Mouse (Mus musculus): Measurements from ENCODE around the gene Lats1.
A peak's percentile ranks its signal among the peaks of the same experiment; 100 is the strongest.
"Not testable (repeated sequence)": the region's sequence is repeated elsewhere in the genome, so short reads cannot be mapped to it uniquely, and the experiment has no call there.

Gene Lats1

DNA sequence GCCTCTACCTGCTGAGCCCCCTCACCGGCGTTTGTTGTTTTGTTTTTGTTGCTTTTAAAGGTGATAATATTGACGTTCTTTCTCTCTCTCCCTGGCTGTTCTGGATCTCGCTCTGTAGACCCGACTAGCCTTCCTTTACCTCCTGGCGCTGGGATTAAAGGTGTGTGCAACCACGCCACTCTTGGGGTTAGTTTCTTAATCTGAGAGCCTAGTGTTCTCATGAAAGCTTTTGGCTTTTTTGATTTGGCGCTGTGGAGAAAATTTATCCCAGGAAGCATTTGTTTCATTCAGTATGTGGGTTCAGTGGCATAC, 45.4 kb downstream of the Lats1 start:
- peak; percentile 33 for DNase-seq (ENCODE audit: low read depth, low spot score)

DNA sequence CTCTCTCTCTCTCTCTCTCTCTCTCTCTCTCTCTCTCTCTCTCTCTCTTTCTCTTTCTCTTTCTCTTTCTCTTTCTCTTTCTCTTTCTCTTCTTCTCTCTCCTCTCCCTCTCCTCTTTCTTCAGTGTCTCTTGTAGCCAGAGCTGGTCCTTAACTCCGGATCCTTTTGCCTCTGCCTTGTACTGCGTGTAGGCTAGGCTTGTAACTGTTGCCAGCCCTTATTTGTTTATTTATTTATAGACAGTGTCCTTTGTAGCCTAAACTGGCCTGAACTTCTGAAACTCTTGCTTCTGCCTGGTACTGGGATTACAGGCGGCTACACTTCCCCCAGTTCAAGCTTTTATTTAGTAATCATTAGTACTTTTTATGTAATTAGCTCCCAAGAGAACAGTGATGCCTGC, 46.0 kb downstream of the Lats1 start:
- DNase-seq (ENCODE audit: low read depth, low spot score), result no peak

DNA sequence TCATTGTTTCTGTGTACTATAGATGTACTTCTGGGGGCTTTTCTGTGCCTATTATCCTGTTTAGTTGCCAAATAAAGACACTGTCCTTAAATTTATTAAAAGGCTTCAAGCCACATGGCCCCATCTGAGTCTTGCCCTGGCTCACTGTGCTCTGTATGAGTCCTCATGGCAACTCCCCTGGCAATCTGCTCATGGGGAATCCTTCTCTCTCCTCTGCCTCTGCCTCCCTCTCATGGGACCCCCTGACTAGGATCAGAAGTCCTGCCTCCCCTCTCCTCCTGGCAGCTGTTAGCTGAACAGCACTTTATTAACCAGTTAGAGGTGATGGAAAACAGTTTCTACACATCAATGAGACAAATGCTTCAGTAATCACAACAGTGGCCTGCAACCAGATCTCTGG, 50.6 kb downstream of the Lats1 start:
- no peak for DNase-seq (ENCODE audit: low read depth, low spot score)

DNA sequence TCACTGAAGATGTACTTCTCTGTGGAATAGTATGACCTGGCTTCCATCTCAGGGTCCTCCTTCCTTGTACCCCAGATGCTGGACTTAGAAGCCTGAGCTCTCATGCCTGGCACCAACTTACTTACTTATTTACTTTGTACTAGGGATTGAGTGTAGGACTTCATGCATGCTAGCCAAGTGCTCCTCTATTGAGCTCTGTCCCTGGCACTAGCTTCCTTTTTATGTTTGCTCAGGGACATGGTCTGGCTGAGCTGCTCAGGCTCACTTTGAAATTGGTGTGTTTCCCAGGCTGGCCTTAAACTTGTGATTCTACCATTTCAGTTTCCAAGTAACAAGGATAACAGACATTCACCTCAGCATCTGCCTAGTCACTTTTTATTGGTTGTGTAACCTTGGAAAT, 56.1 kb downstream of the Lats1 start:
- no peak for DNase-seq (ENCODE audit: low read depth, low spot score)

DNA sequence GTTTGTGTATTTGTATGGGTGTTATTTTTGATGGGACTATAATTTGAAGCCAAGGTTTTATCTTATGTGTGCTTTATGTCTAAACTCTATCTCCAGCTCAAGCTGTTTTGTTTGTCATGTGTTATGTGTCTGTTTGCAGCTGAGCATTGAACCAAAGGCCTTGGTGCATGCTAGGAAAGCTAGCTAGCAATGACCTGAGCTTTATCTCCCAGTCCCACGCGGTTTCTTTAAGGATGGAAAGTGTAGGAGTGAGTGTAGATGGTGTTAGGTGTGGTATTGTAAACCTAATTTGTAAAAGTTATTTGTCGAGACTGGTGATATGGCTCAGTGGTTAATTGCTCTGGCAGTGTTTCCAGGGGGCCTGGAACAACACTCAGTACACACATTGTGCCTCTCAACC, 56.9 kb downstream of the Lats1 start:
- DNase-seq (ENCODE audit: low read depth, low spot score), result no peak

DNA sequence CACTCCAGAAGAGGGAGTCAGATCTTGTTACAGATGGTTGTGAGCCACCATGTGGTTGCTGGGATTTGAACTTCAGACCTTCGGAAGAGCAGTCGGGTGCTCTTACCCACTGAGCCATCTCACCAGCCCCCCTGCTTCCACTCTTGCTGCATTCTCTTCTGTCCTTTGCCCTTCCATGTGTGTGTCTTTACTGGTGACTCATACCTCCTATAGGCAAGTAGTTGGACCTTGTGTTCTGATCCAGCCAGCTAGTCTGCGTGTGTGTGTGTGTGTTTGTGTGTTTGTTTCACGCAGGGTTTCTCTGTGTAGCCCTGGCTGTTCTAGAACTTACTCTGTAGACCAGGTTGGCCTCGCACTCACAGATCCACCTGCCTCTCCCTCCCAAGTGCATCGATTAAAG, 64.5 kb downstream of the Lats1 start:
- not testable (repeated sequence) for DNase-seq (ENCODE audit: low read depth, low spot score)

DNA sequence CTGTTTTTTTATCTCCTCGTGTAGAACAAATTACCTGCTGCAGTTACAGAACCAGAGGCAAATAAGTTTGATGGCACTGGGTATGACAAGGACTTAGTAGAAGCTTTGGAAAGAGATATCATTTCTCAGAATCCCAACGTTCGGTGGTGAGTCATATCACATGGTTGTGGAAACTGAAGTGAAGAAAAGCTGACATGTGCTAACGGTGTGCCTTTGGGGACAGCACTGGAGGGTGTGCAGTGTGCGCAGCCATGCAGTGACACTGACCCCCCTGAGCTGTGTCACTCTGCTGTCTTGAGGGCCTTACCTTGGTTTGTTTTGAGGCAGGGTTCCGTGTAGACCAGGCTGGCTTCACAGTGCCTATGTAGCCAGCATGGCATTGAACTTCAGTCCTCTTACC, 67.7 kb downstream of the Lats1 start:
- no peak for DNase-seq (ENCODE audit: low read depth, low spot score)

DNA sequence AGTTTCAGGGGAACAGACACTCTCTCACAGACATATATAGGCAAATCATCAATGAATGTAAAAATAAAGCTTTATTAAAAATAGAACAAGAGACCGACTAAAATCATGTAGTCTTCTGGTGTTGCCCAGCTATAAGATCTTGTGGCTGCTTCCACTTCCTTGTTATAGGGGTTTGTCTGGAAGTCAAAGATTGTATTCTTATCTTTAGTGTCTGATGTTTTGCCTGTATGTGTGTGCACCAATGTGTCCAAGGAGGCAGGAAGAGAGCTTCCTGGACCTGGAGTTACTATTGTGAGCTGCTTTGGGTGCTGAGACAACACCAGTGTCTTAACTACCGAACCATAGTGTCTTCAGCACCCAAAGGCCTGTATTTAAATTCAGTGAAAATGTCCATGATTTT, 76.5 kb downstream of the Lats1 start:
- no peak for DNase-seq (ENCODE audit: low read depth, low spot score)

Measured in R1 (cell line).